1 mouse cellular context compared by ENCODE assay signal in the genomic region with DNA sequence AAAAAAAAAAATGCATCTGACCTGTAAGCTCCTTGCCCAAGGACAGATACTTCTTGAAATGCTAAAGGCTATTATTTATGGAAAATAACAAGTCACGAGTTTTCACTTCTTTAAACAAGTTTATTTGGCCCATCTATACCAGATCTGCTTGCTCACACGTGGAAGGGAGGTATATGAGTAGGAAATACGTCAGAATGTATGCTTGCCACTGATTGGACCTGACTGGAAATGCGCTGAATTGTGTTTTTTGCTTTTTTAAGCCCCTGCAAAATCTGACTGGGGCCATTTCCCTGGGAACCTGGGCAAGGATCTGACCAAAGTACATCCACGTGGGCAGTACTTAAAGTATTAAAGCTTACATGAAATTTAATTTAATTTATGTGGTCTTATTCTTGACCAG.
TF ChIP-seq lines count a peak whose summit lies in the region.

No protein-coding gene starts in this region.

TF ChIP-seq in MEL, 35 proteins besides CTCF, POLR2A, EP300 and RAD21 (continued from another document):
- TF ChIP-seq HCFC1 (IDR thresholded peaks at IDR 0.05; ENCODE audit: low read depth, low read length), result peak; percentile 40; the same call in 1 of the 2 replicates
- TF ChIP-seq ZMIZ1 (IDR thresholded peaks at IDR 0.05; ENCODE audit: low read depth, low read length), result no peak; the same call in 1 of the 2 replicates
- no peak for TF ChIP-seq CHD1 (IDR thresholded peaks at IDR 0.05; ENCODE audit: low read depth, low read length)
- peak; percentile 96 for TF ChIP-seq MYC (IDR thresholded peaks at IDR 0.05; ENCODE audit: low read depth, low read length)
- no peak for TF ChIP-seq USF1 (IDR thresholded peaks at IDR 0.05; ENCODE audit: low read depth, low read length)
- TF ChIP-seq SIN3A (IDR thresholded peaks at IDR 0.05; ENCODE audit: low read length), result peak; percentile 68
- peak; percentile 81 for TF ChIP-seq TBP (IDR thresholded peaks at IDR 0.05; ENCODE audit: low read depth, low read length)
